Mouse (Mus musculus) liver, adult 2 months (tissue): ENCODE results near the gene Rpgrip1l. TPM values are rescaled to one million over a fixed set of nuclear protein-coding genes. Genes with fewer than 3 reads are reported as not detected.

Experiments used
- DNase-seq: peaks from one replicate; pipeline ENCODE4 v3.0.0-alpha.2; 2011; ENCODE audit warnings: low read depth, low spot score; ENCODE audit errors: extremely low read depth
- H3K27ac ChIP-seq: fragments of 200-500 bp; replicated peaks from 2 replicates; pipeline ENCODE4 v1.5.1; 2012; ENCODE audit warnings: low read depth, mild to moderate bottlenecking, control low read depth, inconsistent platforms, low read length; ENCODE audit not compliant: insufficient read depth
- H3K27me3 ChIP-seq: fragments of 200-500 bp; 2 replicates; pipeline ENCODE4 v1.6.1; 2012; ENCODE audit warnings: mild to moderate bottlenecking, moderate library complexity, low read length, inconsistent platforms; ENCODE audit not compliant: control insufficient read depth, insufficient read depth
- H3K36me3 ChIP-seq: fragments of 200-500 bp; 2 replicates; pipeline ENCODE4 v1.6.1; 2012; ENCODE audit warnings: low read length, inconsistent platforms; ENCODE audit not compliant: control insufficient read depth, insufficient read depth
- H3K4me1 ChIP-seq: fragments of 200-500 bp; 2 replicates; pipeline ENCODE4 v1.6.1; 2011; ENCODE audit warnings: low read length; ENCODE audit not compliant: control insufficient read depth, insufficient read depth
- H3K4me3 ChIP-seq: fragments of 200-500 bp; 2 replicates; pipeline ENCODE4 v1.5.1; 2011; ENCODE audit warnings: low read depth, mild to moderate bottlenecking, control low read depth, low read length, moderate library complexity; ENCODE audit not compliant: insufficient read depth
- H3K79me2 ChIP-seq: fragments of 200-500 bp; 2 replicates; pipeline ENCODE4 v1.6.1; 2012; ENCODE audit warnings: inconsistent platforms, mild to moderate bottlenecking, low read length, moderate library complexity; ENCODE audit not compliant: control insufficient read depth, insufficient read depth
- H3K9ac ChIP-seq: fragments of 200-500 bp; 2 replicates; pipeline ENCODE4 v1.6.1; 2012; ENCODE audit warnings: low read depth, mild to moderate bottlenecking, control low read depth, inconsistent platforms, low read length
- CTCF ChIP-seq: fragments of 200-500 bp; IDR thresholded peaks from 2 replicates; pipeline ENCODE4 v1.5.1; 2011; ENCODE audit warnings: low read depth, low read length, control low read depth
- POLR2A ChIP-seq: fragments of 200-500 bp; IDR thresholded peaks from 2 replicates; pipeline ENCODE4 v1.6.1; 2011; ENCODE audit warnings: low read length, control low read depth; ENCODE audit not compliant: insufficient read depth; ENCODE audit errors: extremely low read depth
- WGBS: fragments of 180-500 bp; shearing (Covaris S2); methylation state at CpG from one replicate; pipeline ENCODE4 v1.1.7; 2018; 5-methylcytosine and 5-hydroxymethylcytosine counted together
- polyA plus RNA-seq: library from polyadenylated mRNA; depleted of rRNA; stranded (reverse); fragments of >200 nt; gene quantifications from 2 replicates; pipeline ENCODE4 v1.2.3, GENCODE M21; 2012
- total RNA-seq: library from RNA; depleted of rRNA; stranded (reverse); fragments of >200 nt; gene quantifications from 2 replicates; pipeline ENCODE4 v1.2.3, GENCODE M21; 2014

Gene Rpgrip1l
- total and polyA plus RNA-seq, 2 experiments: 0.22 to 2.5 TPM

DNA sequence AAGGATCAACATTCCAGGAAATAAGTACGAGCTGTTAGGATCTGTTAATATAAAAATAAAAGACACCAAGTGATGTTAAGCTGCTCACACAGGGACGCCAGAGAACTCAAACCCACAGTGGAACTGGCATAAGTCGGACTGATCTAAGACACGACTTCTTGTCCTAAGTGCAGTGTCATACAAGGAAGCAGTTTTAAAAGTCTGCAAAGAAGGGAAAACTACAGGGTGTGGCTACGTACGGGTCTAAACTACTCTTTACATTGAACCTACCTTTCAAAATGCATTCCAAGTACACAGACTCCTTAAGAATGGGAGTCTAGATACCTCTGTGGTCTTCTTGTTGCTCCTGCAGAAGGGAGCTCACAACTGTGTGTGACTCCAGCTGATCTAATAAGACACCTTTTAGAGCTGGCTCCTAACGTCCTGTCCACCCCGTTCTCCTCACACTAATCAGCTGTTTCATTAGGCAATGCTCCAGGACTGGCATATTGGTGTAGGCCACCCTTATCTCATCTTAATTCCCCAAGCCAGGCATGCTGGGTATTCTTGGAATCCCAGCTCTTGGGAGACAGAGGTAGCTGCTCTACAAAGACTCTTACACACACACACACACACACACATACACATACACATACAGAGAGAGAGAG lies 71.1 kb downstream of the Rpgrip1l start:
- H3K36me3 ChIP-seq: no peaks in the 10 kb centered on the region
- no peak for DNase-seq
- H3K4me1 ChIP-seq: peaks cover 6% of the 10 kb centered on the region; the same call in 1 of the 2 replicates
- no peaks in the 10 kb centered on the region for H3K27me3 ChIP-seq
- H3K9ac ChIP-seq: no peak overlapping the region
- no peak overlapping the region for H3K27ac ChIP-seq
- no peaks in the 10 kb centered on the region for H3K79me2 ChIP-seq
- H3K4me3 ChIP-seq: no peak overlapping the region
- 87% methylated on average over 8 of the region's 8 CpGs for WGBS
- TF ChIP-seq POLR2A: no peak
- no peak for TF ChIP-seq CTCF

DNA sequence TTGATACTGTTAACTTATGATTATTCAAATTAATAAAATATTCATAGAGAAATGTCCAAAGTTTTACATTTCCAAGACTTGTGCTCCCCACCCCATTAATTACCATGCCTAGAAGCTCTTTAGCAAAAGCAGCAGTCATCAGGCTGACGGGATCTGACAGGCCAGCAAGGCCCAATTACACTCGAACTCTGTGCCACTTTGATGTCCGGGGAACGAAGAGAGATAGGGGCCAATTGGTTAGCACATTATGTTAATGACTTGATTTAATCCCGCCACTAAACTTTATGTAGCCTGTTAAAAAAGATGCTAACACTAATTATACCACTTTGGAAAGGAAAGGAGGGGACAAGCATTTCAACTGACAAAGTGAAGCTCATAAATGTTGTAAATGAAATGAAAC lies 71.7 kb downstream of the Rpgrip1l start:
- H3K4me3 ChIP-seq: no peak overlapping the region
- H3K27ac ChIP-seq: no peak overlapping the region
- 89% methylated on average over 5 of the region's 5 CpGs for WGBS
- DNase-seq: no peak
- no peaks in the 10 kb centered on the region for H3K36me3 ChIP-seq
- TF ChIP-seq POLR2A: no peak
- TF ChIP-seq CTCF: no peak
- H3K9ac ChIP-seq: no peak overlapping the region
- H3K27me3 ChIP-seq: no peaks in the 10 kb centered on the region
- peaks cover 6% of the 10 kb centered on the region; the same call in 1 of the 2 replicates for H3K4me1 ChIP-seq
- no peaks in the 10 kb centered on the region for H3K79me2 ChIP-seq

DNA sequence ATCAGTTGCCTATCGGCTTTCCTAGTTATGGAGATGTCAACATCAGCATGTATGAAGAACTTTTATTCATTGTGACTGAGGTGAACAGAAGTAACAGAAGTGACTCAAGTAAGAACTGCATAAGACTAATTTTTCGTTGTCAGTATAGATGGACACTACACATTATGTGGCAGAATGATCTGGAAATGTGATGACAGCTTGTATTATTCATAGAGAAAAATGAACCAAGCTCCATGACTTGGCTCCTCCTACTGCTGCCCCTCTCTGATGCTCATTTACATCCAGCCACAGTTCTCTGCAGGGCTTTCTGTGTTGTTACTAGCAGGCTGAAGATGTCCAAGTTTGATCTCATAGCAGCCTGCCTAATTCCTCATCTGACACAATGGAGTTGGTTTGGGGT lies 75.9 kb downstream of the Rpgrip1l start:
- H3K36me3 ChIP-seq: no peaks in the 10 kb centered on the region; the same call in 1 of the 2 replicates
- TF ChIP-seq POLR2A (no peak), CTCF (no peak)
- H3K9ac ChIP-seq: no peak overlapping the region
- 93% methylated on average over 2 of the region's 2 CpGs for WGBS
- H3K27ac ChIP-seq: no peak overlapping the region
- no peak overlapping the region for H3K4me3 ChIP-seq
- DNase-seq: no peak
- H3K79me2 ChIP-seq: no peaks in the 10 kb centered on the region
- H3K4me1 ChIP-seq: no peaks in the 10 kb centered on the region
- H3K27me3 ChIP-seq: no peaks in the 10 kb centered on the region

DNA sequence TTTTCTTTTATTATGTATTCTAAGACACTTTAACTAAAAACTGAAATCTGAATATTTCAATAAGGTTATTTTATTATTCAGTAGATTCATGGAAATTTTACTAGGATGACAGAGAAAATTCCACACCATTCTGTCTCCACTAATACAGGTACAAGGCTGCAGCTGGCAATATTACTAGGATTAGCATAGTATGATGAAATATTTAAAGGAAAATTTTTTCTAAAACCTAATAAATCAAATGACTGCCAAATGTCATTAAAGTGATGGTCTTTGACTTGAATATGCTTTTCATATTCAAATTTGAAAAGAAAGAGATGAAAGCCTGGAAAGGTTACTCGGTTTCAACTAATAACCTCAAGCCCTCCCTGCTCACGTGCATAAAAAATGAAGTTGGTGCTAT lies 79.0 kb downstream of the Rpgrip1l start:
- no peak for TF ChIP-seq CTCF
- no peak for TF ChIP-seq POLR2A
- no peak overlapping the region for H3K4me3 ChIP-seq
- no peak overlapping the region for H3K27ac ChIP-seq
- DNase-seq: no peak
- WGBS: 95% methylated on average over 2 of the region's 2 CpGs
- no peaks in the 10 kb centered on the region; the same call in 1 of the 2 replicates for H3K36me3 ChIP-seq
- H3K4me1 ChIP-seq: no peaks in the 10 kb centered on the region
- H3K9ac ChIP-seq: no peak overlapping the region
- H3K79me2 ChIP-seq: no peaks in the 10 kb centered on the region
- H3K27me3 ChIP-seq: no peaks in the 10 kb centered on the region

DNA sequence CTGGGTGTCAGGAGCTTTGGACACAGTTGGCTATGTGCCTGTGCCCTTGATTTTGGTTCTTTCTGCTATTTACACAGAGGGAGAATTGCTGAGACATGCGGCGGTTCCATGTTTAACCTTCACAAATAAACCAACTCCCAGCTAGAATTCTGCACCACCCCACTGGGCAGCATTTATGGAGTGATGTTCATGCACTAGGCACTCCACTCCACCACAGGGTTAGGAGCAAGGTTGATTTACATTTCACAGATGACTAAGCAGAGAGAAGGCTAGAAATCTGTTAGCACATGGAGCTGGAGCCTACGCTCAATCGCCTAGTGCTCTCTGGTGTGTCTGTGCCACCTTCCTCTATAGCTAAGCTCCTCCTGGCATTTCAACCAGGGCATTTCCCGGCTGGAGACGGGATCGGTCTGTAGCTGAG lies 85.6 kb downstream of the Rpgrip1l start:
- WGBS: 28% methylated on average over 7 of the region's 7 CpGs
- TF ChIP-seq POLR2A: no peak
- no peak for TF ChIP-seq CTCF
- Histone ChIP-seq H3K4me3 (no peak overlapping the region), H3K79me2 (no peaks in the 10 kb centered on the region), H3K36me3 (no peaks in the 10 kb centered on the region; the same call in 1 of the 2 replicates), H3K4me1 (0 out of 2 replicates have a peak, but pooled peaks cover 3% of the 10 kb centered on the region), H3K27me3 (no peaks in the 10 kb centered on the region), H3K9ac (no peak overlapping the region), H3K27ac (no peak overlapping the region)
- peak; percentile 88 for DNase-seq

DNA sequence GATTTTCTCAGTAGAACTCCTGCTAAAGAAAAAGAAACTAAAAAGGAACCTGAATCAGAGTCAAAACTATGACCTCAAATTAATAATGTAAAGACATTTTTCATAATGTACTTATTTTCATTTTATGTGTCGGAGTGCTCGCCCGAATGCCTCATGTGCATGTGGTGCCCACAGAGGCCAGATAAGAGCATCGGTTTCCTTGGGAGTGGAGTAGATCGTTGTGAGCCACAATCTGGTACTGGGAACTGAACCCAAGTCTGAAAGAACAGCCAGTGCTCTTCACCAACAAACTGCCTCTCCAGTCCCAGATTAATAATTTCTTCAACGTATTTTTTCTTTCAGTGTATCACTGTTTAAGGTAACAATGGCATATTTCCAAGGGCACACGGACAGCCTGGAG lies 88.8 kb downstream of the Rpgrip1l start:
- TF ChIP-seq POLR2A (no peak), CTCF (no peak)
- Histone ChIP-seq H3K4me1 (0 out of 2 replicates have a peak, but pooled peaks cover 3% of the 10 kb centered on the region), H3K9ac (no peak overlapping the region), H3K79me2 (no peaks in the 10 kb centered on the region), H3K4me3 (no peak overlapping the region), H3K27ac (no peak overlapping the region), H3K36me3 (no peaks in the 10 kb centered on the region; the same call in 1 of the 2 replicates), H3K27me3 (no peaks in the 10 kb centered on the region)
- WGBS: 96% methylated on average over 7 of the region's 7 CpGs
- DNase-seq: no peak
